Mouse (Mus musculus) left cerebral cortex, adult 2 months (tissue): Measurements from ENCODE around the gene Mief2. TPM values are rescaled to one million over a fixed set of nuclear protein-coding genes. Genes with fewer than 3 reads are reported as not detected.

Source experiments
- DNase-seq, 2 experiments: peaks; one replicate each; pipeline ENCODE4 v3.0.0; 2021 to 2022; ENCODE audit warnings: low spot score in 2 of 2, mixed read lengths in 1 of 2; ENCODE audit errors: extremely low spot score in 1 of 2
- H3K27ac ChIP-seq: fragments of 200-600 bp; 2 replicates; pipeline ENCODE4 v1.8.1; 2022
- H3K4me3 ChIP-seq: fragments of 200-600 bp; 2 replicates; pipeline ENCODE4 v1.8.1; 2022
- CTCF ChIP-seq: fragments of 200-600 bp; IDR thresholded peaks from 2 replicates; pipeline ENCODE4 v1.8.1; 2022; ENCODE audit warnings: antibody characterized with exemption, mild to moderate bottlenecking, moderate library complexity
- intact Hi-C: fragments of 180-260 bp; cut with DNase I; formaldehyde crosslinking; loops from one replicate; pipeline ENCODE4 v1.15.1; 2025
- long read RNA-seq, 2 experiments: library from polyadenylated mRNA; stranded (forward); transcript quantifications; one replicate each; pipeline ENCODE4 v2.0.0; 2021; ENCODE audit warnings: borderline mapping rate in 2 of 2
- total RNA-seq, 2 experiments: library from RNA; stranded (reverse); gene quantifications; 2 replicates each; pipeline ENCODE4 v1.2.3; 2021

The Mief2 gene
- total RNA-seq: 10 to 100 TPM; 17.9 to 20.8 TPM
- long read RNA-seq, experiment 1, transcript Mief2-201 (4 exons, 2,522 nt): major isoform, 15 of 35 reads
- long read RNA-seq, experiment 1, transcript Mief2-203 (3 exons, 716 nt): minor isoform, 5 of 35 reads
- long read RNA-seq, experiment 1, partial matches to known transcripts: 11 of 35 reads
- long read RNA-seq, experiment 1, other reads (novel, unspliced or antisense): 4 of 35 reads
- long read RNA-seq, experiment 2, transcript Mief2-201 (4 exons, 2,522 nt): major isoform, 9 of 25 reads
- long read RNA-seq, experiment 2, partial matches to known transcripts: 8 of 25 reads
- long read RNA-seq, experiment 2, other reads (novel, unspliced or antisense): 5 of 25 reads

DNA sequence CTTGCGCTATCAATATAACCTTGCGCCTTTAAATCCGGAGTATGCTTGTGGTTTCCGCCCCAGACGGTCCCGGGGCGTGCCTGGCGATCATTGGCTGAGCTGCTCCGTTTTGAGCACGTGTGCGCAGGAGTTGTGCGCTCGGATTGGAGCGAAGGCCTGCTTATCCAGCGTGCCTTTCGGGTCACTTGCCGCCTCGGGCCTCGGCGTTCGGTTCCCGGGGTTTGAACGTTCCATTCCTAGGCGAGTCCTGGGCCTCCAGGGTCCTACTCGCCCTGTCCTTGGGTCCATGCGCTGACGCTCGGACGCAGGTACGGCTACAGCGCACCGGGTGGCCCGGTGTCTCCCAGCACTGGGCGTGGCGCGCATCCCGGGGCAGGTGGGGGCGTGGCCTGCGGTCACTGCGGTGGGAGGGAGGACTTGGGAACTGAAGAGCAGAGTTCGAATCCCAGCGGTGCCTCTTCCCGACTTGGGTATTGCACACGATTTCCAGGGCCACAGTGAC is at the start of gene Mief2:
TSS of gene Mief2 (plus strand) at position 139 of the 502 bp plus-strand sequence.
- DNase-seq: peak; percentile 92 to 94
- intact Hi-C loops: loop anchor here (2.0 kb wide), 1 partner anchor 28 kb away; no protein-coding TSS in a partner anchor

DNA sequence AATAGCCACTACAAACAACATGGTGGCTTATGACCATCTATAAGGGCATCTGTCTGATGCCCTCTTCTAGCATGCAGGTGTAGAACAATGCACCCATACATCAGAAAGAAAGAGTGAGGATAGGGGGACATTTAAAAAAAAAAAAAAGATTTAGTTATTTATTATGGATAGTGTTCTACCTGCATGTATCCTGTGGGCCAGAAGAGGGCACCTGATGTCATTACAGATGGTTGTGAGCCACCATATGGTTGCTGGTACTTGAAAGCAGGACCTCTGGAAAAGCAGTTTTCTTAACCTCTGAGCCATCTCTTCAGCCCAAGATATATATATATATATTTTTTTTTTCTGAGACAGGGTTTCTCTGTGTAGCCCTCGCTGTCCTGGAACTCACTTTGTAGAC is 32.0 kb upstream of the Mief2 start:
- H3K27ac ChIP-seq: no peak overlapping the region
- H3K4me3 ChIP-seq: no peak overlapping the region
- no peak; the same call in none of the 2 replicates for TF ChIP-seq CTCF
- intact Hi-C loops: loop anchor here (5.0 kb wide), 3 partner anchors 81 to 181 kb away; partner anchors contain the start of genes Alkbh5, Smcr8, Tmem11 and Top3a
- no peak for DNase-seq

More for the DNA sequence above, at the start of gene Mief2:
- no peak for TF ChIP-seq CTCF
- Histone ChIP-seq H3K27ac (peak within 1 kb of the TSS; percentile 82), H3K4me3 (peak within 1 kb of the TSS; percentile 87)

DNA sequence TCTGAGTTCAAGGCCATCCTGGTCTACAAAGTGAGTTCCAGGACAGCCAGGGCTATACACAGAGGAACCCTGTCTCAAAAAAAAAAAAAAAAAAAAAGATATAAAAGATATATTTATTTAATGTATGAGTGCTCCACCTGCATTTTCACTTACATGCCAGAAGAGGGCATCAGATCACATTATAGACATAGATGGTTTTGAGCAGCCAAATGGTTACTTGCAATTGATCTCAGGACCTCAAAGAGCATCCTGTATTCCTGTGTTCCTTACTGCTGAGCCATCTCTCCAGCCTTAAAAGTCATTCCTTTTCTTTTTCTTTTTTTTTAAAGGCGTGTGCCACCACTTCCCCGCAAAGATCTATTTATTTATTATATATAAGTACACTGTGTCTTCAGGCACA is 30.6 kb upstream of the Mief2 start:
- intact Hi-C loops: loop anchor here (5.0 kb wide), 3 partner anchors 80 to 180 kb away; partner anchors contain the start of genes Alkbh5, Smcr8, Tmem11 and Top3a
- no peak overlapping the region for H3K27ac ChIP-seq
- TF ChIP-seq CTCF: peak; percentile 60
- DNase-seq: no peak
- no peak overlapping the region for H3K4me3 ChIP-seq

DNA sequence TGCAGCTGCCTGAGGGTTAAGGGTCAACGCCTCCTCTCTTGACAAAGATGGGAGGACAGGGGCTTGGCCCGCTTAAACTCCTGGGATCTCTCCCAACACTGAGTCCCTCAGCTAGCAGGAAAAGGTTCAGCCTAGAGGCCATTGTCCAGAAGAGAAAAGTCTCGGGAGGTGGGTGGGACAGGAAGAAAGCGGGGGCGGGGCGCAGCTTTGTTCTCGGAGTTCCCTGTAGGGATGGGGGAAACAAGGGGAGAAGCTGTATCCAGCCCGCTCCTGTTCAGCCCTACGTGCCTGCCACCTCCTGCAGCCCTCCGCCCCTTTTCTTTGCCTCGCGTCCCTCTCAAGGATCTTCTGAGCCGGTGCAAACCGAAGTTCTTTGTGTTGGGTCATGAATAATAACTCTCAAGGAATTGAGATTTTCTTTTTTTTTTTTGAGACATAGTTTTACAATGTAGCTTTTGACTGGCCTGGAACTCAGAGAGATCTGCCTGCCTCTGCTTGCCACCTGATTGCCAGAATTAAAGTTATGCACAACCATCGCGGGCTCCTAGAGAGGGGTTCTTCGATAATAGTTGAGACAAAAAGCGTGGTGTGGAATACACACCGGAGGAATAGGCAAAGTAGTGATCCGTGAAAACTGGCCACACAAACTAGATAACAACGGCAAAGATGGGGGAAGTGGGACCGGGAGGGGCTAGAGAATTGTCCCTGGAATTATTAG is 29.2 kb upstream of the Mief2 start:
- H3K4me3 ChIP-seq: peak overlapping the region; percentile 97
- intact Hi-C loops: loop anchor here (5.0 kb wide), 3 partner anchors 78 to 178 kb away; partner anchors contain the start of genes Alkbh5, Smcr8, Tmem11 and Top3a
- TF ChIP-seq CTCF: no peak; the same call in 1 of the 2 replicates
- H3K27ac ChIP-seq: peak overlapping the region; percentile 73
- DNase-seq: peak; percentile 16 to 35

DNA sequence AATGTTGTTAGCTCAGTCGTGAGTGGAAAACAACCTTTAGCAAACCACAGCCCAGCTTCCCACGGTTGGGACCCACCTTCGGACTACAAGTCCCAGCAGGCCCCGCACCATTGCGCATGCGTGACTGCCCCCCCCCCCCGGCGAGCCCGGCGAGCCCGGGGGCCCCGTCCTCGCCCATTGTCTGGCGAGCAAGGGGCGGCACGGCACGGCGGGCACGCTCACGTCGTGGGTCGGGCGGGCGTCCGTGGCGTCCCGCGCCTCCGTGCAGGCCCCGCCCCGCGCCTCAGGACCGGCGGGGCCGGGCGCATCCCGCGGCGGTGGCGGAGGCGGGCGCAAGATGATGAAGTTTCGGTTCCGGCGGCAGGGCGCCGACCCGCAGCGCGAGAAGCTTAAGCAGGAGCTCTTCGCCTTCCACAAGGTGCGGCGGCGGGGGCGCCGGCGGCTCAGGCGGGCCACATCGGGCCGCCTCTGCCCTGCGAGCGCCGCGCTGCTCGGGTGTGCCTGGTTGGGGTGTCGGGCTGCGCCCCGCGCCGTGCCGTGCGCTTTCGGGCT is 28.6 kb upstream of the Mief2 start, which contains the start of gene Llgl1:
TSS of gene Llgl1 (plus strand) at position 200 of the 552 bp plus-strand sequence.
- peak; percentile 83 to 87 for DNase-seq
- Histone ChIP-seq H3K4me3 (peak within 1 kb of the TSS; percentile 97), H3K27ac (peak within 1 kb of the TSS; percentile 91)
- intact Hi-C loops: loop anchor here (2.0 to 5.0 kb wide), 4 partner anchors 29 to 178 kb away; partner anchors contain the start of genes Alkbh5, Mief2, Smcr8 and Tmem11
- no peak for TF ChIP-seq CTCF

DNA sequence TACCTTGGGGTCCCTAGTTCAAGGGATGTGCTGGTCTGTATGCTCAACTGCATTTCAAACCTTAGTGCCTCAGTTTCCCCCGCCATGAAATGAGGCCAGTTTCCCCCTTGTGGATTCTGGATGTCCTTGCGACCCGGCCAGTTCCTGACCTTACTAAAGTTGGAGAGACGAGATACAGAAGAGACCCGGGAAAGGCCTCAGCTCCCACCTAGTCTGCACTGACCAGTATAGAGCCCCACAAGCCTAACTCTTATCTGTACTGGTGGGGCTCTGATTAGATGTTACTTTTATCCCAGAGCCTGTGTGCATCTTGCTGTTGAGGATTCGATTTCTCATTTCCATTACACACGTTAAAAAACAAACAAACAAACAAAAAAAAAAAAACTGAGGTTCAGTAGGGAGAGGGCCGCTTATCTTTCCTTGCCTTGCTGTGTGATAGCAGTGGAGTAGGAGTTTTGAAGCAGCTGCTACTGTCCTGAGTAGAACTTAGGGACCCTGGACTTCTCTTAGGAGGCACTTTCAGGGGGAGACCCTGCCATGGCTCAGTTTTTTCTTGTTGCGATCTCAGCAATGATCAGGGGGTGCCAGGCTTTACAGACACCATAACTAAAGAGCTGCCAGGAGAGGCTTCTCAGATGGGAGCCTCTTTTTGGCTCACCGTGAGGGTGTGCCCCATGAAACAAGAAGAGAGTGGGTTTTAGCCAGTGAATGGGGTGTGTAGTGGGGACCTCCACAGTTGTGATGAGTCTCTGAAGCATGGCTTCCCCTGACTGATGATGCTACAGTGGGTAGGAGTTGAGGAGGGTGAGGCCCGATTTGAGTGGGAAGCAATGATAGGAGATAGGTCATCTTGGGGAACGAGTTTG is 27.6 kb upstream of the Mief2 start:
- TF ChIP-seq CTCF: no peak
- Histone ChIP-seq H3K4me3 (peak overlapping the region; percentile 97), H3K27ac (peak overlapping the region; percentile 91)
- peak in 1 of 2 experiments; percentile 8 for DNase-seq
- intact Hi-C loops: loop anchor here (2.0 kb wide), 1 partner anchor 28 kb away; the partner anchor contains the start of gene Mief2

DNA sequence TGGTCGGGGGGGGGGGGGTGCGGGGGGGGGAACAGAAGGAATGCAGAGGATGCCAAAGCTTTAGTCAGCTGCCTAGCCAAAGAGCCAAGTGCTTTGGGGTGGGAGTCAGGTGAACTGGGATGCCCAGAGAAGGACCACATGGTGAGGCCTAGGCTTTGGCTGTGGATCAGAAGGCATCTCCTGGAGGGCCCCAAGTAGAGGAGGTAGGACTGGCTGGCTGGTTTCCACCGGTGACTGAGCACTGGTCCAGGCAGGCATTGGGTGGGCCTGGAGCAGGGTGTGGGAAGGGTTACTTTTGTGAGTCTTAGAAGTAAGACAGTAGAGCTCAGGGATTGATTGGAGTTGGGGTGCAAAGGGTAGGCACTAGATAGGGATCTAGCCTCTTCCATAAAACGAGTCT is 26.6 kb upstream of the Mief2 start:
- peak in 1 of 2 experiments; percentile 13 for DNase-seq
- no peak for TF ChIP-seq CTCF
- Histone ChIP-seq H3K27ac (no peak overlapping the region; the same call in 1 of the 2 replicates), H3K4me3 (no peak overlapping the region)
- intact Hi-C loops: loop anchor here (2.0 kb wide), 1 partner anchor 27 kb away; the partner anchor contains the start of gene Mief2

DNA sequence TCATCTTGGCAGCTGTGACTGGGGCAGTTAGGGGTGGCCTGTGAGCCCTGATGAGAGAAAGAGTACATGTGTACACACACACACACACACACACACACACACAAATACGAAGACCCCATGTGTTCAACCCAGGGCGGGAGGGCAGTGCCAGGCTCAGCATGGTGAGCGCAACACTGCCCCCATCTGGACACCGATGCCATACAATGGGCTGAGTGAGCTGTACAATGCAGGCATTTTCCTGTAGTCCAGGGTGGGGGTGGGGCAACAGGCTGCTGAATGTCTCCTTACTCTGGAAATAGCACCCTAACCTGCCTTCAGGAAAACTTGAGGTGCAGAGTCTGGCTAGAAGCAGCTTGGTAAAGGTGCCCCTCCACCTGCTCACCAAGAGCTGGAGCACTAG is 25.1 kb upstream of the Mief2 start:
- TF ChIP-seq CTCF: peak; percentile 63
- Histone ChIP-seq H3K4me3 (no peak overlapping the region), H3K27ac (peak overlapping the region; percentile 56)
- DNase-seq: peak; percentile 72
- intact Hi-C loops: no loop called here

DNA sequence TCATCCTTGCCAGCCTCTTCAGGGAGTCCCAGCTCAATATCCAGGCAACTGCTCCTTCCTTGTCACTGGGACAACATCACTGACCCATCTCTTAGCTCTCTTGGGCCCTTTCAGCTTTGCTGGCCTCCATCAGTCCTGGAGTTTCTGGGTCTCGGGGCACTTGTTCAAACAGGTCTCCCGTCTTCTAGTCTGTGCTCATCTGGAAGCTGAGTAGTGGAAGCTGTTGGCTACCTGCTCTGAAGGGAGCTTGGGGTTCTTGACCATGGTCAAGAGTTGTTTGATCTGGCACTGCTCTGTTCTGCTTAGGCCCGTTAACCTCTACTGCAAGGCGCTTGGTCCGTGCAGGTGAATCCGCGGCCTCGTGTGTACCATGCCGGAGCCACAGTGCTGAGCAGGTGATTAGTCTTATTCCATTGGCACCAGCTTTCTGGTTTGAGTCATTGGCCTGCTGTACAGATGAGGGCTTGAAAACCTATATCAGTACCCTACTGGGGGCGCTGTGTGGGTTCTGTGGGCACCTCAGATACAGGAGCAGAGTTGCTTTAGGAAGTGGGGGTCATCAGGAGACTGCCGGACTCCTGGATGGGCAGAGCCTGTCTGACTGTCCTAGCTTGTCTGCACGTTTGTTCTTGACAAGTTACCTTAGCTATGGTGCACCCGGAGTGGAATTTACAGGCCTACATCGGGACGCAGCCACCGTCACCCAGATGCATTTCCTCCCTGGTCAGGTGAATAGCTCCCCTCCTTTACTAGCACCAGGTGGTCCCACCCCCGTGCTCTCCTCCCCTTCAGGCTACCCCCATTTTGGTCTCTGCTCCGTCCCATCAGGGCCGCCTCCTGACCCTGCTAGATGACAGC is 23.9 kb upstream of the Mief2 start:
- DNase-seq: peak in 1 of 2 experiments; percentile 8
- intact Hi-C loops: no loop called here
- Histone ChIP-seq H3K4me3 (no peak overlapping the region), H3K27ac (peak overlapping the region; percentile 56)
- TF ChIP-seq CTCF: no peak

DNA sequence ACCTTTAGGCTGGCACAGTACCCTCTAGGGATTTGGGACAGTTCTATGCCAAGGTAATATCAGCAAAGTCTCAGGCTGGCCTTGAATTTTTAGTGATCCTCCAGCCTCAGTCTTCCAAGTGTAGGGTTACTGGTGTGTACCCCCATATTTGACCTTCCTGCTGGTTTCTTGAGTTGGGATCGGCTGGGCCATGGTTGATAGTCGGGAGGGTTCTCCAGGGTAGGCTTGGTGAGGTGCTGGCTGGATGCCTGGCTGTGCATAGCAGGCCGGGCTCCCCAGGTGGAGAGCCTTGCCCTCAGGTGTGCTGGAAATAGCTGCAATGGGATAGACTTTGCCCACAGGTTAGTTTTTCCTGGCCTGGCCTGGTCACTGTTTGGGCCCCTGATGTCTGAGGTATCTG is 22.9 kb upstream of the Mief2 start:
- H3K4me3 ChIP-seq: no peak overlapping the region
- no peak for DNase-seq
- no peak for TF ChIP-seq CTCF
- intact Hi-C loops: no loop called here
- no peak overlapping the region for H3K27ac ChIP-seq
